Mouse (Mus musculus): ENCODE data around the gene Rbp1. TPM values are rescaled to one million over a fixed set of nuclear protein-coding genes. Genes with fewer than 3 reads are reported as not detected.

Gene Rbp1
- total RNA-seq, 4 experiments from 2014 or later = 4.9 to 6.4 (median 5.8) TPM

DNA sequence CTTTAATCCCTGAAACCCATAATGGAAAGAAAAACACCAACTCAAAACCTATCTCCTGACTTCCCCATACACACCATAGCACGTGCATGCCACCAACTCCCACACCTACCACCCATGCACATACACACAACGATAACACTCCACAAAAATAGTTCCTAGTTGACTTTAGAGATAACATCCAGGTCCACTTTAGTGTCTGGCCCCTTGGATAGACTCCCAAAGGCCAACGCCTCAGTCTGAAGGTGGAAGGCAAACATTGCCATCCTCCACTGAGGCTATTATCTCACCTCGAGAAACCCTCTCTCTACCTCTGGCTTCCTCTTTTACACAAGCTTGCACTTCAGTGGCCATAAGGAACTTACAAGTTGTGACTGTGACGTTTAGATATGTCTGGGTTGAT, 69.5 kb downstream of the Rbp1 start:
- DNase-seq (ENCODE audit: low spot score in 2 of 2) = no peak

DNA sequence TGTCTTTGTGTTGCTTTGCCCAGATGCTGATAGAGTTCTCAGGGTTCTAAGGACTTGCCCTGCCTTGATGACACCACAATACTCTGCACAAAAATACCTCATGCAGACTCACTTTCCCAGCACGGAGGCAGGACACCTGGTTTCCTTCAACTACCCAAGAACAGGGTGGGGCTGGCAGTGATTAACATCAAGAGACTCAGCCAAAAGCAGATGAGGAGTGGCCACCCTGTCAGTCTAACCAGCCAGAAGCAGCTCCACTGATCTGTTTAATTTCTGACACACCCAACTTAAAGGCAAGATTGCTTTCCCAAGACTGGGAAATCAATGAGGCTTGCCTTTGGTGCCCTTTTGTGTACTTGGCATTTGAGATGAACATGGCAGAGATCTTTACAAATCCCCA, 70.1 kb downstream of the Rbp1 start:
- no peak for DNase-seq (ENCODE audit: low spot score in 2 of 2)

Other genes starting within 250 kb of the Rbp1 start
- 1 to 10 TPM; 3.9 to 5.1 (median 4.0) TPM for gene Nmnat3, start 135.5 kb upstream of the Rbp1 start, total RNA-seq (2022)
- not detected for gene Rbp2, start 63.2 kb downstream of the Rbp1 start, total RNA-seq (2022)
- gene Copb2, start 140.8 kb downstream of the Rbp1 start, total RNA-seq (2022) = 10 to 100 TPM; 88.5 to 94.0 (median 93.1) TPM
- 10 to 100 TPM; 26.0 to 31.8 (median 27.5) TPM for gene Mrps22, start 178.7 kb downstream of the Rbp1 start, total RNA-seq (2022)